Mouse (Mus musculus) left cerebral cortex, postnatal 4 days (tissue): ENCODE measurements around the gene Prrg2. TPM values are rescaled to one million over a fixed set of nuclear protein-coding genes. Genes with fewer than 3 reads are reported as not detected.

Experiments used
- DNase-seq: peaks from one replicate; pipeline ENCODE4 v3.0.0-alpha.2; 2022
- intact Hi-C: fragments of 180-260 bp; cut with DNase I; formaldehyde crosslinking; loops from one replicate; pipeline ENCODE4 v1.15.1; 2025
- total RNA-seq, 2 experiments: library from RNA; stranded (reverse); gene quantifications; 2 replicates each; pipeline ENCODE4 v1.2.3; 2021

Gene Prrg2
- total RNA-seq, 2 experiments from 2014 or later, result 6.2 to 7.2 TPM

DNA sequence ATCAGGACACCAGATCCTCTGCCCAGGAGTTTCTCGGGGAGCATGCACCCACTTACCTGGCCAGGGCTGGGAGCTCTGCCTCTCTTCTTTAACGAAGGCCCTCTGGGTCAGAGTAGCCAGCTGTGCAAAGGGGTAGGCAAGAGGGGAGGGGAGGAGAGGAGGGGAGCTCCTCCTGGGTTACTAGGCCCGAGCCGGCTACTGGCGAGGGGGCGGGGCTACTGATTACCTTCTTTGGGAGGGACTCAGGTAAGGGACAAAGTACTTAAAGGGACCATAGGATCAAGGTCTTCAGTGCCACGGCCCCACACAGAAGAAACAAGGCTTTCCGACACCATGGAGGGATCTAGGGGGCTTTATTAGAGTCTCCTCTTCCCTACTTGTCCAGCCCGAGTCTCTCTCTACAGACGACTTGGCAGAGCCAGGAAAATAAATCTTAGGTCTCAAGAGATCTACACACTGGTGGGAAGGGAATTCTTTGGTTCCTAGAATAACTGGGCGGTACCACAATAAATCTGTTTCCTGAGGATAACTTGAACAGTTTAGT, 873 bp downstream of the Prrg2 start:
- intact Hi-C loops, result no loop called here
- DNase-seq, result no peak

DNA sequence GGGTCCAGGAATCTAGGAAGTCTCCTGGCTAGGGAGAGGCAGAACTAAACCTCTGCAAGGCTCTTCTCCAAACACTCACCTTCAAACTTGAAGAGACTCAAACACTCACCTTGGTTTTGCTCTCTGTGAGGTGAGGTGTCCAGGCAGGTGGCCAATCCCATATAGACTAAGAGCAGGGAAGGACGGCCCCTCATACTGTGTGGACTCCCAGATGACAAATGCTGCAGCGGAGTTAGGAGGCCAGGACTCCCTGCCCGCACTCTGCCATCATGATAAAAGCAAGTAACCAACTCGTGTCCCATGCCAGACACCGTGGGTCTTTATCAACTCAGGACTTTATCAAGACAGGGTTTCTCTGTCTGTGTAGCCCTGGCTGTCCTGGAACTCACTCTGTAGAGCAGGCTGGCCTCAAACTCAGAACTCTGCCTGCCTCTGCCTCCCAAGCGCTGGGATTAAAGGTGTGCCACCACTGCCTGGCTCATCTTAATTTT, 1.8 kb downstream of the Prrg2 start:
- no peak for DNase-seq
- intact Hi-C loops, result no loop called here

DNA sequence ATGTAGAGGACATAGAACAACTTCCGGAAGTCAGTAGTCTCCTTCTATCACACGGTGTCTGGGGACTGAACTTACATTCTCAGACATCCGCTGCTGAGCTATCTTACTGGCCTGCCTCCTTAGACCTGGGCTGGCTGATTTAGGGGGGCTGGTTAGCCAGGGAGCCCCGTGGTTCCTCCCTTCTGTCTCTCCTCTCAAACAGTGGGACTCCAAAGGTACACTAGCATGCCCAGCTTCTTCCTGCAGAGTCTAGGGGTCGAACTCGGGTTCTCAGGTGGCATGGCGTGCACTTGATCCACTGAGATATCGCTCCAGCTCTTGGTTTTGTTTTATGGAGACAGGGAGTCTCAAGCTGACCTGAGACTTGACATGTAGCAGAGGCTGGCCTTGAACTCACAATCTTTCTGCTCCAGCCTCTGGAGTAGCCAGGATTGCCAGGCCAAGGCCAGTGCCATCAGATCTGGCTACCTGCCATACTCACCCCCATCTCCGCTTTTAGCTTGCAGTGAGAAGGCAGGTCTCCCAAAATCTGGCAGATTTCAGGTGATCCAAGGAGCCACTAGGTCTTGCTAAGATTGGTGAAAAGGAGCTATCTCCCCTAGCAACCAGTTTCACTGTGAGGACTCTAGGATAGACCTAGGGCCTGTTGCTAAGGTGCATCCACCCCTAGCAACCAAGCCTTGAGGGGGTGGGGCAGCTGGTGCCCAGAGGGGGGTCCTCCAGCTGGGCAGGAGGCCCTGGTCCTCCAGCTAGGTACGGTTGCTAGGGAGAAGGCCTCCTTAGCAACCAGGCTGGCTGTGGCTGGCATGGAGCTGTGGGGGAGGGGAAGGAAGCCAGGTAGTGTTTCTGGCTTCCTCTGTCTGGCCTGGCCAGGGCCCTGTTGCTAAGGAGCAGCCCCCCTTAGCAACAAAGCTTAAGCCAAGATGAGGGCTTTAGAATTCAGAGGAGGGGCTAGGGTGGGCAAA, 3.6 kb downstream of the Prrg2 start:
- intact Hi-C loops, result no loop called here
- peak; percentile 59 for DNase-seq

DNA sequence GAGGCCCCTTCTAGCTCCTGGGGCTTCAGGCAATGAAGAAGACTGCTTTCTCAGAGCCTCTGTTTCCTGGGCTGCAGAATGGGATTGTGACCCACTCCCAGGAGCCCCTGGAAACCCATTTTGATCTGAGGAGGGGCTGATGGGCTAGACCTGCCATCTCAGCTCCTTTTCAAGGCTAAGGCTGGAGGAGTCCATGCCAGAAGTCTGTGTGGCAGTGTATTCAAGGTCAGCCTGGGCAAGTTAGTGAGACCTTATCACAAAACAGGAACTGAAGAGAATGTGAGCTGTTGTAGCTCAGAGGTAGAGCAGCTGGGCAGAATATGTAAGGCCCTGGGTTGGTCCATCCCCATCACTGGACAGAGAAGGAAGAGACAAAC, 5.5 kb downstream of the Prrg2 start:
- intact Hi-C loops, result no loop called here
- DNase-seq, result no peak

DNA sequence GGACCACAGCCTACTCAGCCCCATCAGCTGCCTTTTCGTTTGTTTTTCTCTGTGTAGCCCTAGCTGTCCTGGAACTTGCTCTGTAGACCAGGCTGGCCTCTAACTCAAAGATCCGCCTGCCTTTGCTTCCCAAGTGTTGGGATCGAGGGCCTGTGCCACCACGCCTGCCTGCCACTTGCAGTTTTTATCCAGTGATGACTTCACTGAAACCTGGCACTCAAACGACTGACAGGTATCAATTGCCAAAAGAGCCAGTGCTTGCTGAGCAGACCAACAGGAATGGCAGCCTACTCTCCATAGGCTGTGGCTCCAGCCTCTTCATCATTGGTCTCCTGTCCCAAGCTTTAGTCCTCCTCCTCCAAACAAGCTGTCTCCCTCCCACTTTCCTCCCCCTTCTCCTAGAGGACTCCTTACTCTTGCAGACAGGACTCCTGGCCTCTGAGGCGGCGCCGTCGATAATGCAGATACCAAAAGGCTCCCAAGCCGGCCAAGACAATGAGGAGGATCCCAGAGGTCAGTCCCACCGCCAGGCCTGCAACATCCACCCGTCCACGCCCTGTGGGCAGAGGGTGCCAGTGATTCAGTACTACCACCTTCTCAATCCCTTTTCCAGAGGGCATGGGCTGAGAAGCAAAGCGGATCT, 6.0 kb downstream of the Prrg2 start:
- intact Hi-C loops, result no loop called here

DNA sequence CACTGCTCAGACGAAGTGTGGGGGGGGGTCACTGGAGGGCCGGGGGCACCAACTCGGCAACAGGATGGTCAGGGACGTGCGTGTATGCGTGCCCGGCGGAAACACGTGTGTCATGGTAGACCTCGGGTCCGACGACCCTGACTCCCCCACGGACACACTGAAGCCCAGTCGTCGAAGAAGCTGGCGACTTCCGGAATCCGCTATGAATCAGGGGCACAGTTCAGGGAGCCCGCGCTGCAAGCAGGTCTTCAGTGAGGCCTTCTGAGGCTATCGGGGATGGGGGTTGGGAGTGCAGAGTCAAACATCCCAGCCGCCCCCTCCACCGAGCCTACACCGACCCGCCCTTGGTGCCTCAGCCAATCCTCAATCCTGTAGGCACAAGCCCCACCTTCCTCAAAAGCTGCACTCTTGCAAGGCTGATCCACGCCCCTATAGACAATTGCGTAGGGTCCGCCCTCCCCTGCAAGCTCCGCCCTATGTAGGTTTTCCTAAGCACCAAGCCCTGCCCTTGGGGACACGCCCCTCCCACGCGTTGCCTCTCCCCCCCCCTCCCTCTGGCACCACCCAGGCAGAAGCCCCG, 8.5 kb downstream of the Prrg2 start:
- DNase-seq, result peak; percentile 93
- intact Hi-C loops, result no loop called here

More for the DNA sequence above, 6.0 kb downstream of the Prrg2 start:
- DNase-seq, result no peak

DNA sequence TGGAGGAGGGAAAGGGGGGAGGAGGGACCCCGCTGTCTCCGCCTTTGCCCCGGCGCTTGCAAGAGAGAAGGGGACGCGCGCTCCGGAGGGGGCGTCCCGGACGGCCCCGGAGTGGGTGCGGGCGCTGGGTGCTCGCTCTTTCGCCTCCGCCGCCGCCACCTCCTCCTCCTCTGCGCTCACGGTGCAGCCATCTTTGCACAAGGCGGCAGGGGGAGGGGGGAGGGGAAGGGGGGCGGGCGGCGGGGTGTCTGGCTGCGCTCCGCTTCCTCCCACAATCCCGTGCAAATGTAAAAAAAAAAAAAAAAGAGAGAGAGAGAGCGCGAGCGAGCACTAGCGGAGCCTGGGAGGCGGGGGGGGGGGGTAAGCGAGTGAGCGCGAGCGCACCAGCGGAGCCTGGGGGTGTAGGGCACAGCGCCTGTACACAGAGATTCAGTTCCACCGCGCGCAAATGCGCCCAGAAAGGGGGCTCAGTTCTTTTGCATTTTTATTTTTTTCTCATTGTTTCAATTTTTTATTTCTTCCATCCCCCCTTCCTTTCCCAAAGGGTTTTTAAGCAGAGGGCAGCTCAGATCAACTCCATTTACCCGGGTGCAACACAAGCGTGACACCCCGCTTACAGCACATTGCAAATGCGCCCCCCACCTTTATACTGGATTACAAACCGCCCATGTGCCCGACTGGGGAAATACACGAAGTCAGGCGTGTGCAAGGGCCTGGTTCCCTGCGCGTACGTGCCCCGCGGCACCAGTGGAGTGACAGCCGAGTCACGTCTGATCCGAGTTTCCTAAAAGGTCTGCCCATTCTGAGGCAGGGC, 9.2 kb downstream of the Prrg2 start:
- DNase-seq, result peak; percentile 79
- intact Hi-C loops, result no loop called here

DNA sequence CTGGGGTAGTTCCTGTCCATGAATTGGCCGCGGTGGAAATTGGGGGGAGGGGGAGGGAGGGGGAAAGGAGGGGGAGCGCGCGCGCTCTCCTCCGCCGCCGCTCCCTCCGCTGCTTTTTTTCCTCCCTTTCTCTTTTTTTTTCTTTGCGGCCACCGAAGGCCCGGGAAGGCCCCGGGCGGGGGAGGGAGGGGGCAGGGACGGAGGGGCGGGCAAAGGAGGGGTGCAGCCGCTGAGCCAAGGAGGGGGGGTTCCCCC, 9.7 kb downstream of the Prrg2 start, which contains the start of gene Prr12:
Gene Prr12, minus strand, starts transcription at position 20 of the 255 bp plus-strand sequence.
- intact Hi-C loops, result no loop called here
- no peak for DNase-seq

DNA sequence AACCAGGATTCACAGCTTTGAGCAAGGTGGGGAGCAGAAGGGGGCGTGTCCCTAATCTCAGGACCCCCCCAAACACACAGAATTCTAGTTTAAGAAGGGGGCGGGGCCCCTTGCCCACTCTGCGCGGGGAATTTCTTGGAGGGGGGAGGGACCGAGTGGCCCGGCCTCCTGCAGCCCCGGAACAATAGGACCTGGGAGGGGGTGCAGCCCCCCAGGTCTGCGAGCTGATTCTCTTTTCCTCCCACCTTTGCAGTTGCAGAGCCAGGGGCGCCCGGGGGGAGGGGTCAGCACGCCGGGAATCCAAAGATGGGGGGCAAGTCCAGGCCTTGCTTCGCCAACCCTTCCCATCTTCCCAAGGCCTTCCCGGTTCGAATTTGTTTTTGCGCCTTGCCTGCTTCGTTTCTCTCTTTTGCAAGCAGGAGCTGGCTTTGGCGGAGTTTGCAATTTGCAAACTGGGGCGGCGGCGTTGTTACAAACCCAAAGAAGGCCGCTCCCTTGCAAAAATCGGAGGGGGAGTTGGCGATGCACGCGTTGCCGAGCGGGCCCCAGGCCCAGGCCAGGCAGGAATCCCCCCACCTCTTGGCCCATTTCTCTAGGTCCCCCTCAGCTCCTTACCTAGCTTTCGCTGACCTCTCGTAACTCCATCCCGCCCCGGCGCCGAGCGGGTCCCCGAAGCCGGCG, 10.2 kb downstream of the Prrg2 start:
- intact Hi-C loops, result no loop called here
- peak; percentile 55 for DNase-seq

DNA sequence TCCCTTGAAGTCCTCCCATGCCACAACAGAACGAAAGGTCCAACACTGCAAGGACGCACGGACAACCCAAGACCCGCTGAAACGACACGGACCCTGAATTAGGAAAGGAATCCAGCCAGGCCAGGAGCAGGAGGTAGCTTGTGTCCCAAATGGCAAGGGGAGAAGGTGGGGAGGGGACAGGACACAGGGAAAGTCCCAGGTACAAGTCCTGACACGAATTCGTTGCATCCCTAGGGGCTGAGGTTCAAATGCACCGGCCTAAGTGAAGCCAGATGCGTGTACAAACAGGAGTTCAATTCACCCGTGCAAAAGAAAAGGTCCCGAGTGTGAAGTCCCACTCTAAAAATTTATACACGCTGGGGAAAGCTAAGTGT, 10.9 kb downstream of the Prrg2 start:
- intact Hi-C loops, result no loop called here
- no peak for DNase-seq

DNA sequence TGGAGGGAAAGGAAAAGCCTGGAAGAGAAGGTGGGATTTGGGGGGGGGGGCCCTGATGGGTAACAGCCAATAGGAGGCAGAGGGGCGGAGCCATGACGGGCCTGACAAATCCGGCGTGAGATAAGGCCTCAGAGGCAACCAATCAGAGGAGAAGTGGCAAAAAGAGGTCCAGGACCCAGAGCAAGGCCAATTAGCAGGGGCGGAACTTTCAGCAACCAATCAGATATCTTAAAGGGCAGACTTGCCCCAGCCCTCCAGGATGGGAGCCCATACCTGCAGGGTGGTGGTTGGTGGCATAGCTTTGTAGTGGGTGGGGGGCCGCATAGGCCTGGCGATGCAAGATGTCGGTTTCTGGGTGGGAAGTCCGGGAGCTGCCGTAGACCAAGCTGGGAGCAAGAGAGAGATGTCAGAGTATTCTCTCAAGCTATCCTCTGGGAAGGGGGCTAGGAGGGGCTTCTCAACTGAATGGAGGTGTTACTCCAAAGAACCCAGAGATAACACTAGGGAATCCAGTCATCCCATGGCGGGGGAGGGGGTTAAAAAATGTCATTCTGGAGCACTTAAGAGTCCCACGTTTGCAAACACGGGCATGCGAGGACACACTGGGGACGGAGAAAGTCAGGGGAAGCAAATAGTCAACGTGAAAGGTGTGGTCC, 11.4 kb downstream of the Prrg2 start:
- intact Hi-C loops, result no loop called here
- DNase-seq, result peak; percentile 88

DNA sequence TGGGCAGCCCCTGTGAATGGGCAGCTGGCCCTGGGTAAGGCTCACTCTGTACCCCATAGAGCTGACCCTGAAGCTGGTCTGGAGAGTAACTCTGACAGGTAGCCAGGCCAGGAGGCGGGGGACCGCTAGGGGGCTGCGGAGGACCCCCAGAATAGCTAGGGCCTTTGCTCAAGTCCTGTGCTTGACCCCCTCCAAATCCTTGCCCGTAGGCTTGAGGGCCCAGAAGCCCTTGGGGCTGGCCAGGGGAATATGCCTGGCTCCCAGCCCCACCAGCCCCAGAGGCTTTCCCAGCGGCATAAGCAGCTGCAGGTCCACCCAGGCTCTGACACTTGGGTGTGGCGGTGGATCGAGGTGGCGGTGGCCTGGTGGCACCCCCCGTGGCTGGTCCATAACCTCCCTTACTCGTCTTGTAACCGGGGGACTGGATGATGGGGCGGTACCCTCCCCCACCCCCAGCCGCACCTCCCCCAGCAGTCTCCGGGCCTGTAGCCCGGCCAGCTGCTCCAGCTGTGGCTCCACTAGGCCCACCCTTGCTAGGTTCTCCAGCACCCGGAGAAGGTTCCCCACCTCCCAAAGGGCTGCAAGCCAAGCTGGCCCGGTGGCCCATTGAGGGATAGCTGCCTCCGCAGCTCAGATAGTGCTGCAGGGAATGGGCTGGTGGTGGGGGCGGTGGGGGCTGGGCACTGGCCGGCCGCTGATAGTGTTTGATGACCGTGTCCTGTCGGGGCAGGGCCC, 13.4 kb downstream of the Prrg2 start:
- no peak for DNase-seq
- intact Hi-C loops, result no loop called here

DNA sequence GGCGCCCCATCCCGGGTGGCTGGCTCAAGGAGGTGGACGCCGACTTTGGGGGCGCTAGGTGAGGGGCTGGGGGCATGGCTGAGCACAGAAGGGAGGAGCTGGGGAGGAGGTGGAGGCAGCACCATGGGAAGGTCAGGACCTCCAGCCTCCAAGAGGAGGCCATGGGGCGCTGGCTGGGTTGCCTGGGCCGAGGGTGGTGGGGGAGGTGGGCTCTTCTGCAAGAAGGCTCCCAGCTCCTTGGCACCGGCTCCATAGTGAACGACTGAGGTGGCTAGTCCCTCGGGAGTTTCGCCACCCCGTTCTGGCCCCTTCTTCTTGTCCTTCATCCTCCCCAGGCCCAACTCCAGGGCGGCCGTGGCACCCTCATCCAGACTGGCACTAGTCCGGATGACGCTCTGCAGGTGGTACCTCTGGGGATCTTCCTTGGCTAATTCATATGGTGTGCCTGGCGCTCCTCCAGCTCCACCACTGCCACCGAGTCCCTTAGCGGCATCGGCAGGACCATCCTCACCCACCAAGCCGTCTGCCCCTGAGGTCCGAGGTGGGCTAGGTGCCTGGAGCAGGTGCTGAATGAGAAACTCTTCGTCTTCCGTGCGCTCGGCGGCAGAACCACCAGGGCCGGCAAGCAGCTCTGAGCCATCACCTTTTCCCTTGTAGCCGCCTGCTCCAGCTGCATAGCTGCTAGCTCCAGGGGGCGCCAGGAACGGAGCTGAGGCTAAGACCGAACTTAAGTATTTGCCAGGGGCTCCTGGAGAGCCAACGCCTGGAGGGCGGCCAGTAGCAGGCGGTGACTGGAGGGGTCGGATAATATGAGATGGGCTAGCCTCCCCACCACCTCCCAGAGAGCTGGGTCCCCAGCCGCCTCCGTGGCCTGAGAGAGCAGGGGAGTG, 14.2 kb downstream of the Prrg2 start:
- no peak for DNase-seq
- intact Hi-C loops, result no loop called here

DNA sequence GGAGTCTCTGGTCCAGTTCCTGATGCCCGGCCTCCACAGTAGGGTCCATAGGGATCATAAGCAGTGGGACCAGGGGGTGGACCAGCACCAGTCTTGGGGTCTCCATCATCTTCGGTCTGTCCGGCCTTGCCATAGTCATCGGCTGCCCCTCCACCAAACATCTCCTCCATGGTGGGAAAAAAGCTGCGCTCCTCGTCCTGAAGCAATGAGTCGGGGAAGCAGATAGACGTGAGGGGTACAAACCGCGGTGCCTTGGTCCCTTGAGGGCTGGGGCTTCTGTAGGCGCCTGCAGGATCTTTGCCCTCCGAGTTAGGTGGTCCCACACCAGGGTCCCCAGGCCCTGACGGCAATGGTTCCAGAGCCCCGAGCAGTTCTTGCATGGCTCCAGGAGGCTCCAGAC, 15.0 kb downstream of the Prrg2 start:
- no peak for DNase-seq
- intact Hi-C loops, result no loop called here

DNA sequence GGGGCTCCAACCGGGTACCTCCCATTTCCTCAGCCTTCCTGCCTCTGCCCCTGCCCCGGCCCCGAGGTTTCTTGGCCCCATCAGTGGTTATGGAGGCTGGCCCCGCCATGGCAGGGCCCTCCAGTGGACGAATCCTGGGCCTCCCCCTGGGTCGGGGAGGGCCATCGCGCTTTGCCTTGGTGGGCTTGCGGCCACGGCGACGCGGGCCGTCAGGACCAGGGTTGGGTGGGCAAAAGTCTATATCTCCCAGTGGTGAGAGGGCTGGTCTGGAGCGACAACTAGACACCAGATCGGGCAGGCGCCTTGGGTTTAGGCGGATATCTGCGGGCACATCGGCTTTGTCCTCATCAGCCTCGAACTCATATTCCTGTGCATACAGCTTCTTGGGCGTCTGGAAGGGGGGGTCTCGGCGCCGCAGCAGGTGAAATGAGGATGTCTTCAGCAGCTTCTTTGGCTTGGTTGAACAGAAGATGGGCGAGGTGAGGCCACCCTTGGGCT, 15.6 kb downstream of the Prrg2 start:
- DNase-seq, result no peak
- intact Hi-C loops, result no loop called here

DNA sequence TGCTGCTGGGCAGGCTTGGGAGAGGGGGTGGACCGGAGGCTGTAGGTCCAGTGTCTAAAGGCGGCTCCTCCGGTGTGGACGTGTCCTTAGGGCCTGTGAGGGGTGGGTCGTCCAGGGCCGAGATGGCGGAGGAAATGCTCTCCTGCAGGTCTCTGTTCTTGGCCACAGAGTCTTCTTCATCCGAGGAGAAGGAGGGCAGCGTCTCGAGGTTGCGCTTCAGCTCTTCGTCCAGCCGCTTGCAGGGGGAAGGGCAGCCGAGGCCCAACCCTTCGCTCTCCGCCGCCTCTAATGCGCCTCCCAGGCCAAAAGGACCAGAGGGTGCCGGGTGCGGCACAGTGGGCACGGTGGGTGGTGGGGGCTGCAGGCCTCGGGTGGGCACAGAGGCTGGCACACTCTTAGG, 16.7 kb downstream of the Prrg2 start:
- intact Hi-C loops, result no loop called here
- no peak for DNase-seq

DNA sequence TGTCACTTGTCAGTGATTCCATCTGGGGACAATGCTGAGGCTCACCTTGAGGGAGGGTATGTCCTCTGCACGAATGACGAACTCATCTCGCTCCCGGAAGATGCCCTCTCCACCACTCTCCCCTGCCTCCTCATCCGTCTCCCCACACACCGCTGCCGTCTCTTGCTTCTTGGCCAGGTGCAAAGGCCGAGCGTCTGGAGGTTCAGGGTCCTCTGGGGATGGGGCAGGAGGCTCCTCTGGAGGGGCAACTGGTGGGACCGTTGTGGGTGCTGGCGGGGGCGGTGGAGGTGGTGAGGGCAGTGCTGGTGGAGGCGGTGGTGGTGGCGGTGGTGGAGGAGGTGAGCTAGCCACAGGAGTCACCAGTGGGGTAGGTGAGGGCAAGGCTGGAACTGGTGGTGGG, 19.2 kb downstream of the Prrg2 start:
- intact Hi-C loops, result no loop called here
- DNase-seq, result no peak

DNA sequence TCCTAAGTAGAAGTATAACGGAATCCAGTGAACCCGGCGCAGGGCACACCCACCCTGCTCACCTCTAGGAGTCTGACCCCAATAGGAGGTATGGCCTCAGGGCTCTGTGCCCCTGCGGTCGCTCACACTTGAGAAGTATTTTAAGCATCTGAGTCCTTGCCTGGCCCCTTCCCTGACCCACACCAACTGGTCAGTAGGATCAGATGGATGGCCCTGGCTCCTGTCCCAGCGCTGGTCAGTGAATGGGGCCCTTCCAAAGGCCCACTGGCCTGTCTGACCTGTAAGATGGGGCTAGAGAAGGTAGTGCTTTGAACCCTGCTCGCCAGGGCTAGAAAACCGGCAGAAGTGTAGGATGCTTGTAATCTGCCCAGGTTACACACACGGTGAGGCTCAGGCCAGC, 21.6 kb downstream of the Prrg2 start:
- intact Hi-C loops, result no loop called here
- no peak for DNase-seq
